Mouse (Mus musculus) G1E (cell line): ENCODE data around the gene Ppef2.

ENCODE experiments used
- CTCF ChIP-seq: IDR thresholded peaks from 2 replicates; pipeline ENCODE4 v1.5.1; 2012; ENCODE audit warnings: low read depth, low read length, inconsistent platforms, mixed read lengths
- GATA1 ChIP-seq: IDR thresholded peaks from 2 replicates; pipeline ENCODE4 v1.6.1; 2012; ENCODE audit warnings: borderline replicate concordance, low read length, inconsistent platforms, mixed read lengths

GRCm38 (mm10) chr5:92212231-92212630, 43.8 kb downstream of the Ppef2 start:
- no peak for TF ChIP-seq CTCF
- TF ChIP-seq GATA1, result no peak
